Mouse (Mus musculus): Measurements from ENCODE around the gene Zbtb17.

Gene Zbtb17

GRCm38 (mm10) chr4:141426796-141427745 is 17.4 kb upstream of the Zbtb17 start:
- no peak for DNase-seq

DNA sequence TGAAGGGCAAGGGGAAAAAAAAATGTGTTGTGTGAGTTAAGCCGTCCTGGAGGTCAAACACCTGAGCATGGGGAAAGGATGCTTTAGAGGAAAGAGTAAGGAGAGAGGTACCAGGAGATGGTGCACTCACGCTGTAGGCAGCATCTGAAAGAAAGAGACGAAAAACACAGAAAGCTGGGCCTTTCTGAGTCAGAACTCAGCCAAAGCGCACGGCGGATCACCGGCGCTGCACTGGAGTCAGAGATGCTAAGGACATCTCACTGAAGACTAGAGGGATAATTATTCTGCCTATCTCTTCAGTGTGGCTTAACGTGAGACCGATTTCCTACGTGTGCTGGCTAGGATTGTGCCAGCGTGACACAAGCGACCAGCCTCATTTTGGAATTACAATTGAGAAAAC is 16.5 kb upstream of the Zbtb17 start:
- DNase-seq: no peak

DNA sequence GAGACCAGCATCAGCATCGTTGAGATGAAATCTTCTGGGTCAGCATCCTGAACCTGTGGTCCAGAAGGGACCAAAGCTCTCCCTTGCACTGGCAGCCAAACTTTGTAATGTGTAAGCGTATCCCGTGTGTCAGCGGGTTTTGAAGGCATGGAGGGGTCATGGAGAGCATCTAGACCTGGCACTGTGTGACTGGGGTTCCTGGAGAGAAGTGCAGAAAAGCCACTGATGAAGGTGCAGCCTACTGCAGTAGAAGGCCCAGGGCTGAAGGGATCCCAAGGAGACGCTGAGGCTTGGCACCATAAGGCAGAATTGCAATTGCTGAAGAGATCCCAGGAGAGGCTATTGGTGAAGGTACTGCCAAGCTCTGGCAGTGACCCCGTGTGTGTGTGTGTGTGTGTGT is 15.1 kb upstream of the Zbtb17 start:
- no peak for DNase-seq

- no peak for DNase-seq
Observed at GRCm38 (mm10) chr4:141429847-141430246, 14.6 kb upstream of the Zbtb17 start.

DNA sequence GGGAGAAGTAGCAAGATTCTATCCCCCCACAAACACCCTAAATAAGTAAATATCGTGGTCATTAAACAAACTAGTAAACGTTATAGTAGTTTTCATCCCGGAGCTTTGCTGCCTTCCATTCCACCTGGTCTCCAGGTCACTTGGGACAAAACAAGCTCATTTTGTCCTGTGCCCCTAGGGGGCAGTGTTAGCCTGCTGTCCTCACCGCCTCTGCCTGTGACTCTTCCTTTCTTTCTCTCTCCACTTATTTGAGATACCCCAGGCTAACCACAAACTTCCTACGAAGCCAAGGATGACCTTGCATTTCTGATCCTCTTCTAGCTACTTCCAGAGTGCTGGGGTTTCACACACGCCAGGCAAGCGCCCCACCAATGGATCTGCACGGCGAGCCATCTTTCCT is 13.5 kb upstream of the Zbtb17 start:
- peak; percentile 82 to 84 for DNase-seq

DNA sequence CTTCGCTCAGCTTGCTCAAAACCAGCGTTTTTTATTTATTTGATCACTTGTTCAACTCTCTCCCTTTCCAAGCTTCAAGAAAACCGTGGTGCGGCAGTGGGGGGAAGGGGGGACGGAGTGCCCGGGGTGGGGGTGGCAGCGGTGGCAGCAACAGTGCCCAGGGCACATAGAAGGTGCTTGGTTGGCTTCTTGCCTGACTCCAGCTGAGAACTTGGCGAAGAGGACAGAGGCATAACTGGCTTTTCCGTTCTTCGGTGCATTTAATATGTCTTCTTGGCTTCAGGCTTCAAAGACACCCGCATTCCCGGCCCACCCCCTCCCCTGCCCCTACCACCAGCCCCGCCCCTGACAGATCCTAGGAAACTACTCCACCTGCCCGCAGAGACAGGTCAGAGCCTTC is 11.8 kb upstream of the Zbtb17 start:
- DNase-seq: peak; percentile 48 to 50

- no peak for DNase-seq
Observed at GRCm38 (mm10) chr4:141433191-141433590, 11.3 kb upstream of the Zbtb17 start.

GRCm38 (mm10) chr4:141435974-141436373 is 8.5 kb upstream of the Zbtb17 start, which contains the start of gene Srarp:
Gene Srarp, minus strand, starts transcription at chr4:141436105.
- DNase-seq: no peak

GRCm38 (mm10) chr4:141439083-141439803 is 5.2 kb upstream of the Zbtb17 start:
- DNase-seq: no peak

DNA sequence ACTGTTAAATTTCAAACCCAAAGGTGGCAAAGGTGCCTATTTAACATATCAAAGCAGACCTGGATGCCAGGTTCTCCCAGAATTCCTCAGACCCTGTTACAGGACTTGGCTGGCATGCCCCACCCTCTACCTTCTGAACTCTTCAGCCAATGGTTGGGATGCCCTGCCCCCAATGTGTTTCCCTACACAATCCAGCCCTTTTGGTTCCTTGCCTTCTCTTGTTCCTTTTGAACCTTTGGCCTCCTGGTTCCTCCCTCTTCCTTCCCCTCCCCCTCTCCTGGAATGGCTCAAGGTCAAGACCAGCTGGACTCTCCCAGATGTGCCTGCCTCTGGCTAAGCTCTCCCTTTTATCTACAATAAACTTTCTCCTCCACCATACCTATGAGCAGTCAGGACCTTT is 3.6 kb upstream of the Zbtb17 start:
- DNase-seq: no peak

- DNase-seq: no peak
Observed at GRCm38 (mm10) chr4:141443641-141444429, 619 bp upstream of the Zbtb17 start.

- no peak for DNase-seq
Observed at GRCm38 (mm10) chr4:141445328-141445720, 870 bp downstream of the Zbtb17 start.

GRCm38 (mm10) chr4:141446211-141446610 is 1.8 kb downstream of the Zbtb17 start:
- DNase-seq: no peak

GRCm38 (mm10) chr4:141451251-141451650 is 6.8 kb downstream of the Zbtb17 start:
- DNase-seq: no peak

DNA sequence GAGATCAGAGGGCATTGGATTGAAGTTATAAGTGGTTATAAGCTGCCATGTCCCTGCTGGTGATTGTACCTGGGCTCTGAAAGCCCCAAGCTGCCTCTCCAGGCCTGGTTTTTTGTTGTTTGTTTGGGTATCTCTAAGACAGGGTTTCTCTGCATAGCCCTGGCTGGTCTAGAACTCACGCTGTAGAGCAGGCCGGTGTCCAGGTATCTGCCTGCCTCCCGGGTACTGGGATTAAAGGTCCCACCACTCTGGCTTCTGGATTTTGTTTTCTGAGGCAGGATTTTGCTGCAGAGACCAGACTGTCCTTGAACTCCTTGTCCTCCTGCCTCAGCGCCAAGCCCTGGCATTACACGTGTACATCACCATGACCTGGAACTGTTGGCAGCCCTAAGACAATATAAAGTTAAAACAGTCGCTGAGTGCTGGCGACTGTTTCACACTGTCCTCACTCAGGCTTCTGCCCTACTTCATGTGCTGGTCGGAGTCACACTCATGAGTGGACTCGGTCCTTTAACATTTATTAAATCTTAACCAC is 7.5 kb downstream of the Zbtb17 start:
- DNase-seq: no peak

GRCm38 (mm10) chr4:141454581-141455350 is 10.3 kb downstream of the Zbtb17 start:
- no peak for DNase-seq

GRCm38 (mm10) chr4:141455526-141455925 is 11.1 kb downstream of the Zbtb17 start:
- no peak for DNase-seq

GRCm38 (mm10) chr4:141456193-141456938 is 11.9 kb downstream of the Zbtb17 start:
- DNase-seq: no peak

DNA sequence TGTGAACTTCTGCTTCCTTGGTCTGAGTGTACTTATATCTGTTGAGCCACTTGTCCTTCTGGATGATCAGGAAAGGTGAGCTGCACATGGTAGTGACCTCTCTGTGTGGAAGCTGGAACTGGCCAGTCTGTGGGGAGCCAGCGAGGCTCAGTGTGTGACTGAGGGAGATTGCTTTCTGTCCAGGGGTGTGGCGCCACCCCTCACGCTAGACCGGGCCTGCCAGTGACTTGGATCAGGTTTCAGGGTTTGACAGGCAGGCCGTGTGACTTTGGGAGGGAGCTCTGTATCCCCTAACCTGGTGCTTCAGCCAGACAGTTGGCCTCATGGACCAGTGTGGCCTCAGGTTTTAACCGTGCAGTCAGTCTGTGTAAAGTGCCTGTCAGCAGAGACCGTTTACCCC is 13.8 kb downstream of the Zbtb17 start:
- no peak for DNase-seq

GRCm38 (mm10) chr4:141458888-141459287 is 14.4 kb downstream of the Zbtb17 start:
- DNase-seq: no peak

DNA sequence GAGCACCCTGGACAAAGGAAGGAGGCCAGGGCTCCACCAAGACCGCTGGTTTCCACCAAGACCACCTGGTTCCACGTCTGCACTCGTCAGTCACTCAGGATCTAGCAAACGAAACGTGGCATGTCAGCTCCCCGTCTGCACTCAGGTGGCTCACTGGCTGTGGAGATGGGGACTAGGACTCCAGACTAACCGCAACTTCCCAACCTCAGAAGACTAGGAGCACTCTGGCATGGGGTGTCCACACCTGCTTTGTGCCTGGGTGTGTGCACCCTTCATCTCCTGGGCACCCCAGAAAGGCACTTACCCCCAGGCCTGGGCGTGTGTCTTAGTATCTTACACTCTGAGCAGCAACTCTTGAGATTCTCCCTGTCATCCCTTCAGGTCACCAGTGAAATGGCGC is 15.3 kb downstream of the Zbtb17 start:
- no peak for DNase-seq
